Comparison of ENCODE assay signal across 17 mouse cellular contexts in the genomic region with DNA sequence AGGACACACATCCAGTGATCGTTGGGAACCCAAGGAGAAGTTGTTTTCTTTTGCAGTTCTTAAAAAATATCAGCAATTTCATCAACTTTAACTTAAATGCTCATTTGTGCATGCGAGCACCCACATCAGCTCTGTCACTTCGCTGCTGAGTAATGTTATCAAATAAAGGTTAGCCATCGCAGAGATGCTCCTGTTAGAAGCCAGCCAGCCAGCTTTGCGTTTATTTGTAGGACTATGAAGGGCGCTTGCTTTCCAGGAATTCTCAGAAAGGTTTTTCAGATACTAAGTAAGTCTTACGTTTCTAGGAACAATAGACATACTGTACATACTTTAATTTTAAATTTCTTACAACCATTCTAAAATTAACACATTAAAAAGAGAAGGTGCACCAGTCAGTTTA.
"Had no signal": no experiment of that assay in that cellular context is flagged by ENCODE, and none has a peak within 500 bp of the region (broad histone marks: within the 10 kb centered on the region; RNA-seq: fewer than 3 reads in every experiment).

No protein-coding gene starts in this region.

- H3K4me1 ChIP-seq: midbrain, embryonic 12.5 days; neural tube, embryonic 12.5 days; stomach, embryonic 15.5 days had no signal

- H3K4me2 ChIP-seq: lung, embryonic 15.5 days; midbrain, embryonic 12.5 days; neural tube, embryonic 12.5 days; stomach, embryonic 15.5 days had no signal

- H3K9ac ChIP-seq: liver, postnatal 0 days; lung, embryonic 15.5 days; midbrain, embryonic 12.5 days; neural tube, embryonic 12.5 days; stomach, embryonic 15.5 days had no signal

- H3K27ac ChIP-seq: lung, embryonic 15.5 days; macrophage; midbrain, embryonic 12.5 days; neural tube, embryonic 12.5 days; stomach, embryonic 15.5 days; stomach, postnatal 0 days had no signal

- H3K4me3 ChIP-seq: lung, embryonic 15.5 days; megakaryocyte, embryonic 14.5 days; midbrain, embryonic 12.5 days; neural tube, embryonic 12.5 days; stomach, embryonic 15.5 days had no signal

- ATAC-seq: liver, postnatal 0 days; lung, postnatal 0 days had no signal

- H3K9me3 ChIP-seq: lung, embryonic 15.5 days; megakaryocyte, embryonic 14.5 days; midbrain, embryonic 12.5 days; neural tube, embryonic 12.5 days; stomach, embryonic 15.5 days had no signal

- DNase-seq: liver, postnatal 0 days; lung, adult 2 months; lung, postnatal 14 days; lung, postnatal 36 days; midbrain, embryonic 14.5 days; right cerebral cortex, postnatal 14 days; thymus, adult 2 months; thymus, postnatal 25 days; thymus, postnatal 4 days had no signal

- H3K27me3 ChIP-seq: lung, embryonic 15.5 days; megakaryocyte, embryonic 14.5 days; midbrain, embryonic 12.5 days; neural tube, embryonic 12.5 days; stomach, embryonic 15.5 days had no signal
